Mouse (Mus musculus) T-helper 17 cell (primary cell): ENCODE measurements around the gene Phospho1.

ENCODE experiments used
- in situ Hi-C, 2 experiments: fragments of 300-600 bp; cut with MboI, MseI; formaldehyde crosslinking; loops; 1 replicate in 1 of 2; 2 replicates in 1 of 2; pipeline ENCODE4 v1.15.1; 2025; ENCODE audit warnings: high pct_unique_total_duplicates in 2 of 2

Phospho1 gene

DNA sequence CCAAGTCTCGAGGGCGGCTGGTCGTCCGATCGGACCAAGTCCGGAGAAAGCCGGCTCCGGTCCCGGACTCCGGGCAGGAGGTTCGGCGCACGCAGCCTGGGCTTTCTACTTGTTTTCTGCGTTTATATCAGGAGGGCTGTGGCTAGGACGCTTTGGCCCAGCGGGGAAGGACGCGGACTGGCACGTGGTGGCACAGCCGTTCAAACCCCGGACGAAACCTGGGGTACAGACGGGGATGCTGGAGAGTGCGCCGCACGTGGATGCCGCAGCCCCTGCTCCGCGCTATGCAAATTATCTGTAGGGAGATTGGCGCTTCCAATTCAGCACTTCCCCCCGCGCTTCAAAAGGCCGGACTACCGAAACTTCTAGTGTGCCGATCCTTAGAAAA is 35.2 kb downstream of the Phospho1 start:
- in situ Hi-C loops = no loop called here

DNA sequence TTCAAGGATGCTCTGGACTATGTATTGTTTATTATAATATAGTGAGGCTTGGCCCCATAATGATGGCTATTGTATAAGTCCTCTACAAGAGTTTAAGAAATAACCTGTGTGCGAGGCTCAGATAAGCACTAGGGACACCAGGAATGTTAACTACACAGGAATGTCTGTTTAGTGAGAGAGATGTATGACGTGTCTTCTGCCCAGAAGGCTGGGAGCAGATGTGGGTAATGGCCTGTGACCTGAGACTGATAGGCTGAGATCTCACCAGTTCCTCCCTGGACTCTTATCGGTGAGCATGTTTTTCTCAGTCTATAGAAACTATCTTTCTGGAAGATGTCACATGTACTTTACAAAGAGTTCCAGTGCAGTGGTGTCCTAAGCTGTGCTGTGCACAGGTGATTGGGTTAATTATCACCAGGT is 35.8 kb downstream of the Phospho1 start:
- in situ Hi-C loops = no loop called here

DNA sequence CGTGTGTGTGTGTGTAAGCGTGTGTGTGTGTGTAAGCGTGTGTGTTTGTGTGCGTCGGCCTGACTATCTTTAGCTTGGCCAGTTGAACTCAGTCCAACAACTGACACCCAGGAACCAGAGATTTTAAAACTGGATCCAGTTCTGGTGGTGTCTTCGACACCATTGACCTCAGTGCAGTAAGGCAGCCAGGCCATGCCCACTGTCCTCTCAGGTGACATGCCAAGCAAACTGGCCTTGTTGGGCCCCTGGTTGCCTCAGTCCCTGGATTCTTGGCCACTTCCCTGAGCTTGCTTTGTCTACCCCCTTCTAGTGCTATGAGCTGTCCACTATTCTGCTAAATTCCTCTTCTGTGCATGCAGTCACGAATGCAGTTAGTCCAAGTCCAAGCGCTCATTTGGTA is 37.1 kb downstream of the Phospho1 start:
- in situ Hi-C loops = no loop called here

DNA sequence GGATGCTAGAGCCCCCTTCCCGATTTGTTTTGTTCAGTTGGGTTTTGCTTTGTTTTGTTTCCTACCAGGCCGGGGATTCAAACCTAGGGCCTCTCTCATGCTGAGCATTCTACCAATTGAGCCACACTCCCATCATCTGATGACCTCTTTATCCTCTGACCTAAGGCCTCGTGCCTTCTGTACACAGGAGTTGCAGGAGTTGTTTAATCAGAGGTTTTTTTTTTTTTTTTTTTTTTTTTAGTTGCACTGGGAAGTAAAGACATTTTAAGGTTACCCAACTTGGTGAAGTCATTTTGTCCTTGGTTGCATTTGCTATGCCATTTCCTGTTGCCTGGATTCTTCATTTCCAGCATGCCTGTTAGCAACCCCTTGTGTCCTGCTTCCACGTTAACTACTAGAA is 45.1 kb downstream of the Phospho1 start:
- in situ Hi-C loops = loop anchor here in 1 of 2 experiments (5.0 kb wide), 1 partner anchor 98 kb away; no protein-coding TSS in a partner anchor

- in situ Hi-C loops = loop anchor here in 1 of 2 experiments (5.0 kb wide), 1 partner anchor 97 kb away; no protein-coding TSS in a partner anchor
Observed at GRCm38 (mm10) chr11:95869918-95870470, 45.7 kb downstream of the Phospho1 start.

- in situ Hi-C loops = no loop called here
Observed at GRCm38 (mm10) chr11:95875804-95876203, 51.5 kb downstream of the Phospho1 start.

DNA sequence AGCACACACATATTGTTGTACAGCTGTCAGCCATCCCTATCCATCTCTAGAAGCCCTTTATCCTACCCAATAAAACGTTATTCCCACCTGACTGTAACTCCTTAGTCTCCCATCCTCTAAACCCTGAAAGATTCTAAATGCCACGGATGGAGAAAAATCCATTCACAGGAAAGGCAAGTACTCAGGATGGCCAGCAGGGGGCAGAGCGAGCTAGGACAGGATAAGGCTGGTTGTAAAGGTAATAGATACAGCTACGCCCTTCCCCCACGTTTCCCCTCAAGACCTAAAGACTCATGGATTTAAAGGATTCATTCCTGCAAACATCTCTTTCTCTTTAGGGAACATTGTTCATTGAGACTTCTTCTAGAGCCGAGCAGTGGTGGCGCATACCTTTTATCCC is 52.0 kb downstream of the Phospho1 start:
- in situ Hi-C loops = no loop called here

GRCm38 (mm10) chr11:95879861-95880260 is 55.6 kb downstream of the Phospho1 start:
- in situ Hi-C loops = loop anchor here in 1 of 2 experiments (5.0 kb wide), 1 partner anchor 67 kb away; no protein-coding TSS in a partner anchor
